Mouse (Mus musculus): ENCODE measurements around the gene Smyd4. TPM values are rescaled to one million over a fixed set of nuclear protein-coding genes. Genes with fewer than 3 reads are reported as not detected.

The Smyd4 gene
- total and polyA plus RNA-seq, 3 experiments: 9.6 to 12.8 TPM; not detected in 1

DNA sequence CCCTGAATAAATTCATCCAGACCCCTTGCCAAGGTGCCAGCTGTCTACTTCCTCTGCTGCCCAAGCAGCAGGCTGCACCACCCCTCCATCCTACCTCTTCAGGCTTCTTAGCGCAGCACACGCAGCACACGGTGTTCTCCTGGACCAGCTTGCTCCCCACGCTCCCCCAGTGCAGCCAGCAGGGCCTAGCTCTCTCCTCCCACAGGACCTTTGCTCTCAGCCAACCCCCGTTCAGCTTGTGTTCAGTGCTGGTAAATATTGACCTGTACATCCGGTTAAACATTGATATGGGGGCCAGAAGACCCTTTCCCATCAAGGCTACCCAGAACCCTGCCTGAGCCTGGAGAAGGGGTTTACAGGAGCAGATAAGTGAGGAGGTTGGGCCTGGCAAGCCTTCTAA lies 91.1 kb downstream of the Smyd4 start, which contains the start of gene Serpinf2:
Serpinf2 (minus strand) TSS at position 229 of the 400 bp plus-strand sequence.
- H3K4me3 ChIP-seq (ENCODE audit: control insufficient read depth in 1 of 2, insufficient read depth in 1 of 2, low read depth in 2 of 2, low read length in 2 of 2): no peak within 1 kb of the TSS
- no peak within 1 kb of the TSS for H3K9ac ChIP-seq (ENCODE audit: control insufficient read depth, low read depth, low read length, poor library complexity, severe bottlenecking)
- TF ChIP-seq BHLHE40 (IDR thresholded peaks at IDR 0.05; ENCODE audit: borderline replicate concordance, low read depth, low read length): no peak
- no peak for TF ChIP-seq MAX (IDR thresholded peaks at IDR 0.05; ENCODE audit: low read length)
- TF ChIP-seq MEF2A (IDR thresholded peaks at IDR 0.05; ENCODE audit: extremely low read depth, insufficient replicate concordance, low read depth, low read length, poor library complexity, severe bottlenecking): no peak
- no peak for TF ChIP-seq MAZ (IDR thresholded peaks at IDR 0.05; ENCODE audit: low read depth, low read length)
- TF ChIP-seq ELF1 (IDR thresholded peaks at IDR 0.05; ENCODE audit: low read depth, low read length): no peak
- TF ChIP-seq ZKSCAN1 (IDR thresholded peaks at IDR 0.05; ENCODE audit: low read depth, low read length): no peak
- no peak for TF ChIP-seq SIN3A (IDR thresholded peaks at IDR 0.05; ENCODE audit: low read length)
- TF ChIP-seq MAFK (IDR thresholded peaks at IDR 0.05; ENCODE audit: borderline replicate concordance, low read depth, low read length): no peak
- TF ChIP-seq JUND (IDR thresholded peaks at IDR 0.05; ENCODE audit: low read depth, low read length): no peak
- TF ChIP-seq CHD1 (IDR thresholded peaks at IDR 0.05; ENCODE audit: low read depth, low read length): no peak
- TF ChIP-seq MYC (IDR thresholded peaks at IDR 0.05; ENCODE audit: low read depth, low read length): no peak
- no peak for TF ChIP-seq ZMIZ1 (IDR thresholded peaks at IDR 0.05; ENCODE audit: low read depth, low read length)
- TF ChIP-seq CTCF (IDR thresholded peaks at IDR 0.05 in 2 of 3, conservative IDR thresholded peaks at IDR 0.05 in 1 of 3; ENCODE audit: control insufficient read depth in 1 of 3, insufficient read depth in 1 of 3, low read depth in 2 of 3, low read length in 3 of 3, poor library complexity in 1 of 3, severe bottlenecking in 1 of 3): no peak
- no peak for TF ChIP-seq TBP (IDR thresholded peaks at IDR 0.05; ENCODE audit: low read depth, low read length)
- TF ChIP-seq ZC3H11A (IDR thresholded peaks at IDR 0.05; ENCODE audit: low read depth, low read length): no peak
- no peak for TF ChIP-seq NELFE (IDR thresholded peaks at IDR 0.05; ENCODE audit: low read depth, low read length)
- TF ChIP-seq USF1 (IDR thresholded peaks at IDR 0.05; ENCODE audit: low read depth, low read length): no peak
- no peaks in the 10 kb centered on the region for H3K27me3 ChIP-seq (ENCODE audit: control insufficient read depth in 1 of 2, insufficient read depth in 2 of 2, low read length in 2 of 2)
- no peak for DNase-seq (ENCODE audit: low read depth, low spot score)
- H3K36me3 ChIP-seq (ENCODE audit: control insufficient read depth in 1 of 2, insufficient read depth in 2 of 2, low read length in 2 of 2): no peaks in the 10 kb centered on the region
- H3K79me2 ChIP-seq (ENCODE audit: control insufficient read depth, insufficient read depth, low read length, poor library complexity): no peaks in the 10 kb centered on the region
- no peak within 1 kb of the TSS for H3K27ac ChIP-seq (ENCODE audit: control insufficient read depth, low read depth, low read length)
- H3K9me3 ChIP-seq (replicated peaks; ENCODE audit: insufficient read depth, low read length): no peaks in the 10 kb centered on the region
- no peaks in the 10 kb centered on the region for H3K4me1 ChIP-seq (ENCODE audit: control insufficient read depth in 1 of 2, insufficient read depth in 2 of 2, low read length in 2 of 2)

DNA sequence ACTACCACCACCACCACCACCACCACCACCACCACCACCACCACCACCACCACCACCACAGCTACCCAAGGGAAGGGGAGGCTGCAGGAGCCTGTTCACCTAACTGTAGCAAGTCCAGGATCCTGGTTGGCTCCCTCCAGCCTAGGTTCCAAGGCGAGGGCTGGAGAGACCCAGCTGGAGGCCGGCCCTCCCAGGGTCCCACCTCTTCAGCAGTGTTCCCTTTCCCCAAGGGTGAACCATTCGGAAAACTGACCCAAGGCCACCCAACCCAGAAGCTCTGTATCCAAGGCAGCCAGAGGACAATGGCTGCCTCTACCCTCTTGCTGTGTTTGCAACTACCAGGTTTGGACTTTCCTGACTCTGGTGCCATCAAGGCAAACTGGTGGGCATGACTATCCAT lies 91.7 kb downstream of the Smyd4 start:
- no peaks in the 10 kb centered on the region for H3K36me3 ChIP-seq (ENCODE audit: control insufficient read depth in 1 of 2, insufficient read depth in 2 of 2, low read length in 2 of 2)
- H3K9me3 ChIP-seq (replicated peaks; ENCODE audit: insufficient read depth, low read length): no peaks in the 10 kb centered on the region
- no peak for DNase-seq (ENCODE audit: low read depth, low spot score)
- no peak overlapping the region for H3K4me3 ChIP-seq (ENCODE audit: control insufficient read depth in 1 of 2, insufficient read depth in 1 of 2, low read depth in 2 of 2, low read length in 2 of 2)
- no peak overlapping the region for H3K27ac ChIP-seq (ENCODE audit: control insufficient read depth, low read depth, low read length)
- no peaks in the 10 kb centered on the region for H3K27me3 ChIP-seq (ENCODE audit: control insufficient read depth in 1 of 2, insufficient read depth in 2 of 2, low read length in 2 of 2)
- no peak overlapping the region for H3K9ac ChIP-seq (ENCODE audit: control insufficient read depth, low read depth, low read length, poor library complexity, severe bottlenecking)
- H3K4me1 ChIP-seq (ENCODE audit: control insufficient read depth in 1 of 2, insufficient read depth in 2 of 2, low read length in 2 of 2): no peaks in the 10 kb centered on the region
- no peaks in the 10 kb centered on the region for H3K79me2 ChIP-seq (ENCODE audit: control insufficient read depth, insufficient read depth, low read length, poor library complexity)
- TF ChIP-seq TCF12 (IDR thresholded peaks at IDR 0.05; ENCODE audit: low read depth, low read length) (no peak), JUND (IDR thresholded peaks at IDR 0.05; ENCODE audit: low read depth, low read length) (no peak), POLR2AphosphoS5 (IDR thresholded peaks at IDR 0.05; ENCODE audit: borderline replicate concordance, low read depth, low read length) (no peak), MAFK (IDR thresholded peaks at IDR 0.05; ENCODE audit: borderline replicate concordance, low read depth, low read length) (no peak), ELF1 (IDR thresholded peaks at IDR 0.05; ENCODE audit: low read depth, low read length) (no peak), NELFE (IDR thresholded peaks at IDR 0.05; ENCODE audit: low read depth, low read length) (no peak), ETS1 (IDR thresholded peaks at IDR 0.05; ENCODE audit: low read depth, low read length) (no peak)
